In the genomic region with DNA sequence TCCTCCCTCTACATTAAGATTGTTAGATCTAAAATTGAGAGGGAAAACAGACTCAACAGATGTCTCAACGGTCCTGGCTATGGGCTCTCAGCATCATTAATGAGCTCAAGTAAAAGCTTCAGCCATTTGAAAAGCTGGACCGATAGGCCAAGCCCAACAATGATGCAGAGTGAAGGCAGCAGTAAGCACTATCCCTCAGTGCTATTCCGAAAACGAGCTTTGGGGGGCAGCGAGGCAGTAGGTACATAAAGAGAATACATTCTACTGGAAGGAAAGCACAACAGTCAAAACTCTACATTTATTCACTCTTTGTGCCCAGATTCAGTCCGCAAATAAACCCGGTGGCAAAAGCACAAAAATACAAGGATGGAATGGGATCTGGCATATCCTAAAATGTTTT, we compare ENCODE assay signal across 20 mouse cellular contexts.
DNase-seq lines count a peak whose midpoint lies in the region; ATAC-seq and TF ChIP-seq lines count a peak whose summit lies in the region.
"Had no signal": no experiment of that assay in that cellular context is flagged by ENCODE, and none has a peak within 500 bp of the region (broad histone marks: within the 10 kb centered on the region; RNA-seq: fewer than 3 reads in every experiment).

No protein-coding gene starts in this region.

- no peaks in the 10 kb centered on the region for H3K9me3 ChIP-seq in lung, embryonic 15.5 days
- H3K9me3 ChIP-seq: embryonic facial prominence, embryonic 13.5 days; G1E; heart, embryonic 13.5 days; hindbrain, embryonic 15.5 days; kidney, embryonic 15.5 days; limb, embryonic 15.5 days; neural tube, embryonic 15.5 days; stomach, embryonic 15.5 days had no signal

- peak; percentile 35 for DNase-seq in embryo, embryonic 10 days (ENCODE audit: low spot score)
- DNase-seq in embryo, embryonic 10.5 days (ENCODE audit: low spot score): no peak
- DNase-seq in heart, adult 11 months: peak; percentile 24
- DNase-seq in heart, adult 8-10 months (ENCODE audit: low spot score): no peak
- DNase-seq in lung, postnatal 25 days (ENCODE audit: low spot score): no peak
- DNase-seq in thymus, postnatal 4 days: peak; percentile 10
- DNase-seq in thymus, adult 2 months: no peak

- H3K27me3 ChIP-seq in lung, embryonic 15.5 days: no peaks in the 10 kb centered on the region
- no peaks in the 10 kb centered on the region for H3K27me3 ChIP-seq in thymus, adult 2 months (ENCODE audit: control insufficient read depth, insufficient read depth, low read length)
- H3K27me3 ChIP-seq: heart, embryonic 13.5 days; hindbrain, embryonic 15.5 days; kidney, embryonic 15.5 days; neural tube, embryonic 15.5 days; stomach, embryonic 15.5 days had no signal

- 0 out of 2 replicates have a peak overlapping the region, but pooled peaks have one; percentile 33 for H3K27ac ChIP-seq in lung, embryonic 15.5 days
- no peak overlapping the region for H3K27ac ChIP-seq in thymus, adult 2 months (ENCODE audit: control insufficient read depth, insufficient read depth, low read length)
- H3K27ac ChIP-seq: embryonic facial prominence, embryonic 13.5 days; gastrocnemius, adult 2 months; heart, adult 2 months; heart, embryonic 13.5 days; hindbrain, embryonic 15.5 days; kidney, embryonic 15.5 days; limb, embryonic 15.5 days; liver, embryonic 14.5 days; neural tube, embryonic 15.5 days; stomach, embryonic 15.5 days had no signal

- no peak overlapping the region for H3K4me2 ChIP-seq in lung, embryonic 15.5 days
- H3K4me2 ChIP-seq: embryonic facial prominence, embryonic 13.5 days; heart, embryonic 13.5 days; hindbrain, embryonic 15.5 days; kidney, embryonic 15.5 days; limb, embryonic 15.5 days; midbrain, embryonic 11.5 days; neural tube, embryonic 15.5 days; stomach, embryonic 15.5 days had no signal

- no peaks in the 10 kb centered on the region for H3K36me3 ChIP-seq in lung, embryonic 15.5 days
- no peaks in the 10 kb centered on the region for H3K36me3 ChIP-seq in thymus, adult 2 months (ENCODE audit: control insufficient read depth, insufficient read depth, low read length)
- H3K36me3 ChIP-seq: embryonic facial prominence, embryonic 13.5 days; G1E; heart, embryonic 13.5 days; hindbrain, embryonic 15.5 days; kidney, embryonic 15.5 days; limb, embryonic 15.5 days; neural tube, embryonic 15.5 days; stomach, embryonic 15.5 days had no signal

- no peak for TF ChIP-seq CTCF in thymus, adult 2 months (IDR thresholded peaks at IDR 0.05; ENCODE audit: borderline replicate concordance, control insufficient read depth, extremely low read depth, insufficient read depth, low read length, poor library complexity)

- no peak overlapping the region for H3K9ac ChIP-seq in lung, embryonic 15.5 days
- H3K9ac ChIP-seq: embryonic facial prominence, embryonic 13.5 days; heart, embryonic 13.5 days; hindbrain, embryonic 15.5 days; kidney, embryonic 15.5 days; limb, embryonic 15.5 days; liver, embryonic 14.5 days; neural tube, embryonic 15.5 days; stomach, embryonic 15.5 days had no signal

- H3K4me3 ChIP-seq in lung, embryonic 15.5 days: no peak overlapping the region
- H3K4me3 ChIP-seq in thymus, adult 2 months (ENCODE audit: control insufficient read depth, insufficient read depth, low read length): no peak overlapping the region
- H3K4me3 ChIP-seq: embryonic facial prominence, embryonic 13.5 days; gastrocnemius, adult 2 months; heart, adult 2 months; heart, embryonic 13.5 days; hindbrain, embryonic 15.5 days; kidney, embryonic 15.5 days; limb, embryonic 15.5 days; neural tube, embryonic 15.5 days; stomach, embryonic 15.5 days had no signal

- WGBS in lung, embryonic 15.5 days: 55% methylated on average over 7 of the region's 7 CpGs
- 81% methylated on average over 7 of the region's 7 CpGs for WGBS in thymus, adult 2 months

- no peak for TF ChIP-seq POLR2A in thymus, adult 2 months (IDR thresholded peaks at IDR 0.05; ENCODE audit: control insufficient read depth, extremely low read depth, insufficient read depth, low read length, poor library complexity)

- ATAC-seq in lung, embryonic 15.5 days (ENCODE audit: borderline replicate concordance, extremely low read depth, low FRiP score, low TSS enrichment): no peak

- H3K4me1 ChIP-seq in lung, embryonic 15.5 days: peaks cover 5% of the 10 kb centered on the region; the same call in 1 of the 2 replicates
- no peaks in the 10 kb centered on the region for H3K4me1 ChIP-seq in thymus, adult 2 months (replicated peaks; ENCODE audit: control insufficient read depth, insufficient read depth, low read length)
- H3K4me1 ChIP-seq: heart, embryonic 13.5 days; kidney, embryonic 15.5 days; limb, embryonic 15.5 days; stomach, embryonic 15.5 days had no signal

Comparison
In these comparisons a context has a peak if more than half of its experiments do, and no peak if none do; other contexts are left out.
1. DNase-seq: peak in embryo, embryonic 10 days (single experiment), heart, adult 11 months (single experiment) and thymus, postnatal 4 days (single experiment); none in embryo, embryonic 10.5 days (single experiment), heart, adult 8-10 months (single experiment), lung, postnatal 25 days (single experiment) and thymus, adult 2 months (single experiment).